Mouse (Mus musculus): Measurements from ENCODE around the gene Tmem255a. TPM values are rescaled to one million over a fixed set of nuclear protein-coding genes. Genes with fewer than 3 reads are reported as not detected.
A peak's percentile ranks its signal among the peaks of the same experiment; 100 is the strongest.

Gene Tmem255a
- polyA plus RNA-seq, 1 experiment from 2014 or later = 11.5 TPM

DNA sequence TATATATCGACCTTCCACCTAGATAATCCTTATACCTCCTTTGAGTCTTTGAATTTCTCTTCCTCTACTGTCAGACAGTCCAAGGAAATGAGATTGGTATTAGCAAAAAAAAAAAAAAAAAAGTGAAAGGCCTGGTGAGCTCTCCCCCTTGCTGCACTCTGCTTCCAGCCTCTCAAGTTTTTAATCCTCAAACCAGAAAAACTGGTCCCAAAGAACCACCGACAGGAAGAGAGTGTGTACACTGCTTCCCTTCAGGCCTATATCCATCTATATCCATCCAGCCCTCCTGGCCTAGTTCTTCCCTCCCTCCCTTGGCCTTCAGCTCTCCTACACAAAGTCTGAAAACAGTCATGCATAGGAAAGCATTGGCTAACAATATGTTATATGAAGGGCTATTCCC, 29.5 kb downstream of the Tmem255a start:
- Histone ChIP-seq H3K4me1 (replicated peaks; ENCODE audit: control insufficient read depth, insufficient read depth, low read length) (no peaks in the 10 kb centered on the region), H3K27me3 (replicated peaks; ENCODE audit: control insufficient read depth, insufficient read depth, low read length) (no peaks in the 10 kb centered on the region), H3K9ac (ENCODE audit: low read depth, low read length) (no peak overlapping the region), H3K9me3 (ENCODE audit: control insufficient read depth, low read length) (no peaks in the 10 kb centered on the region), H3K27ac (ENCODE audit: low read depth, low read length) (no peak overlapping the region), H3K4me3 (ENCODE audit: low read depth, low read length) (no peak overlapping the region), H3K36me3 (ENCODE audit: control insufficient read depth, insufficient read depth, low read length) (no peaks in the 10 kb centered on the region), H3K4me2 (no peak overlapping the region)
- DNase-seq (ENCODE audit: low spot score) = no peak
- 51% methylated on average over 2 of the region's 2 CpGs for WGBS
- ATAC-seq (replicated peaks; ENCODE audit: low FRiP score) = no peak

DNA sequence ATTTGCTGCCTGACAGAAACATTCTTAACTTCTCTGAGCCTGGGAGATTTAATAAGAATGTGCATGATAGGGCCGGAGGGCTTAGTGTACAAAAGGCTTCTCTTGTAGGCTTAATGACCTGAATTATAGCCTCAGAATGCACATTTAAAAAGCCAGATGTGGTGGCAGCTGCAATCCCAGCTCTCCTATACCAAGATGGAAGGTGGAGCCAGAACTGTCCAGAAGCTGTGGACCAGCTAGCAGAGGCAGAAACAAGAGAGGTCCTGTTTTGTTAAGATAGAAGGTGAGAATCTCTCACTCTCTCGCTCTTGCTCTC, 34.6 kb downstream of the Tmem255a start:
- DNase-seq (ENCODE audit: low spot score) = no peak
- Histone ChIP-seq H3K4me3 (ENCODE audit: low read depth, low read length) (no peak overlapping the region), H3K36me3 (ENCODE audit: control insufficient read depth, insufficient read depth, low read length) (no peaks in the 10 kb centered on the region), H3K27me3 (replicated peaks; ENCODE audit: control insufficient read depth, insufficient read depth, low read length) (no peaks in the 10 kb centered on the region), H3K9ac (ENCODE audit: low read depth, low read length) (no peak overlapping the region), H3K9me3 (ENCODE audit: control insufficient read depth, low read length) (no peaks in the 10 kb centered on the region), H3K27ac (ENCODE audit: low read depth, low read length) (no peak overlapping the region), H3K4me1 (replicated peaks; ENCODE audit: control insufficient read depth, insufficient read depth, low read length) (no peaks in the 10 kb centered on the region), H3K4me2 (no peak overlapping the region)
- WGBS = 71% methylated on average over 2 of the region's 2 CpGs
- ATAC-seq (replicated peaks; ENCODE audit: low FRiP score) = no peak

DNA sequence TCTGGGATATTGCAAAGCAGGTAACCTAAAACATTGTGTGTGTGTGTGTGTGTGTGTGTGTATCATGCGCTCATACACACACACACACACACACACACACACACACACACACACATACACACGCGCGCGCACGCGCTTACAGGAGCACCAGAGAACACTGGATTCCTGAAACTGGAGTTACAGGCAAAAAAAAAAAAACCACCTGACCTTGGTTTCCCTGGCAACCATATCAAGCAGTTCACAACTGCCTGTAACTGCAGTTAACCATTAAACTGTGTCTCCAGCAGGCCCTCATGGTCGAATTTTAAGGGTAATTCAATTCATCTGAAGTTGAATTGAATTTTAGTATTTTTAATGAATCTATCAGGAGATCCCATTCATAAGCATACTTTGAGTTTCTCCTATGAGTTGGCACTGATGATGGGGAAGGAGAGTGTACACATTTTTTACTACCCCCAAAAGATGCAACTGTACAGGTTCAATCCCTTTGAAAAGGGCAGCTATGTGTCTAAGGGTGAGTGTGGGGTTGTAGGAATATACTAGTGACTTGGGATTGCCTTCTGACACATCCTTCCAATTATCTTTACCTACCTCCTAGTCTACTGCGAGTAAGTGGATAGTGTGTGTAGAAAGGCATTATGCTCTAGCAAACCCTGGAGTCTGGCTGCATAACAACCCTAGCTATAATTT, 35.1 kb downstream of the Tmem255a start:
- Histone ChIP-seq H3K4me3 (ENCODE audit: low read depth, low read length) (no peak overlapping the region), H3K36me3 (ENCODE audit: control insufficient read depth, insufficient read depth, low read length) (no peaks in the 10 kb centered on the region), H3K9ac (ENCODE audit: low read depth, low read length) (no peak overlapping the region), H3K27me3 (replicated peaks; ENCODE audit: control insufficient read depth, insufficient read depth, low read length) (no peaks in the 10 kb centered on the region), H3K4me1 (replicated peaks; ENCODE audit: control insufficient read depth, insufficient read depth, low read length) (no peaks in the 10 kb centered on the region), H3K9me3 (ENCODE audit: control insufficient read depth, low read length) (no peaks in the 10 kb centered on the region), H3K4me2 (no peak overlapping the region), H3K27ac (ENCODE audit: low read depth, low read length) (no peak overlapping the region)
- 72% methylated on average over 9 of the region's 9 CpGs for WGBS
- DNase-seq (ENCODE audit: low spot score) (no peak), ATAC-seq (replicated peaks; ENCODE audit: low FRiP score) (no peak)

DNA sequence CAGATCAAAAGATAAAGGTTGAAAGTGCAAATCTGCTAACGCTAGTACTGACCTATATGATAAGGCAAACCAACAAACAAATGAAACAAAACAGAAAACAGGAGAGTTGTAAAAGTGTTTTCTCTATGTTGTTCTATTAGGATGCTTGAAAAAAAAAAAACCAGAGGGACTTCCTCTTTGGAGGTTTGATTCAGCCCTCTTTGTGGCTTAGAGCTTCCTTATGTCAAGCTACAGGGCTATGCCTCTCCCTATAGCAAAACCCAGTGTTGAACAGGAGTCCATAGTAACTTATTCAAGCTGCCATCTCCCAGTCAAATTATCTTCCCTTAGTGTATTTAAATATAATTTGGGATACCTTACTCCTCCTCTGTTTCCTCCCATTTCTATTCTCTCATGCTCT, 44.8 kb downstream of the Tmem255a start:
- no peak overlapping the region for H3K4me2 ChIP-seq
- no peaks in the 10 kb centered on the region for H3K27me3 ChIP-seq (replicated peaks; ENCODE audit: control insufficient read depth, insufficient read depth, low read length)
- ATAC-seq (replicated peaks; ENCODE audit: low FRiP score) (no peak), DNase-seq (ENCODE audit: low spot score) (no peak)
- H3K4me1 ChIP-seq (replicated peaks; ENCODE audit: control insufficient read depth, insufficient read depth, low read length) = no peaks in the 10 kb centered on the region
- no peaks in the 10 kb centered on the region for H3K9me3 ChIP-seq (ENCODE audit: control insufficient read depth, low read length)
- H3K4me3 ChIP-seq (ENCODE audit: low read depth, low read length) = no peak overlapping the region
- H3K36me3 ChIP-seq (ENCODE audit: control insufficient read depth, insufficient read depth, low read length) = no peaks in the 10 kb centered on the region
- no peak overlapping the region for H3K27ac ChIP-seq (ENCODE audit: low read depth, low read length)
- H3K9ac ChIP-seq (ENCODE audit: low read depth, low read length) = no peak overlapping the region
- WGBS = 67% methylated on average over 1 of the region's 1 CpGs

DNA sequence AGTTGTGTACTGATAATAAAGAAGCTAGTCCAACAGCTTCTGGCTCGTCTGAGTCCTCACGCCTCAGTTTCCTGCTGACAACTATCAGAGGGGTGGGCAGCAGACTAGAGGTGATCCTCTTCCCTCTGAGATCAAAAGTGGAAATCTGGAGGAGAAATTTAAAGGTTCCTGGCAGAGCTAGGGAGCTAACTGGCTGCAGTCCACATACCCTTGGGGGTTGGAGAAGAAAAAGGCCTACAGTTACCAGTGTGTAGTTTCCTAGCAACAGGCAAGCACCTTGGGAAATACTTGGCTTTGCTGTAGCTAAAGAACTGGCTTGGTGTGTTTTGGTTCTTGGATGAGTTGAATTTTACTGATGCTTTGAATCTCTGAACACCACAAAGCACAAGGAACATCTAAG, 50.4 kb downstream of the Tmem255a start:
- H3K27ac ChIP-seq (ENCODE audit: low read depth, low read length) = no peak overlapping the region
- 57% methylated on average over 2 of the region's 2 CpGs for WGBS

GRCm38 (mm10) chrX:38190458-38190764, 61.8 kb downstream of the Tmem255a start:
- H3K9me3 ChIP-seq (ENCODE audit: control insufficient read depth, low read length) = no peaks in the 10 kb centered on the region
- 25% methylated on average over 3 of the region's 3 CpGs for WGBS
- no peak for ATAC-seq (replicated peaks; ENCODE audit: low FRiP score)
- no peaks in the 10 kb centered on the region for H3K36me3 ChIP-seq (ENCODE audit: control insufficient read depth, insufficient read depth, low read length)
- H3K27ac ChIP-seq (ENCODE audit: low read depth, low read length) = peak overlapping the region; percentile 43; the same call in 1 of the 2 replicates
- DNase-seq (ENCODE audit: low spot score) = no peak
- H3K4me3 ChIP-seq (ENCODE audit: low read depth, low read length) = peak overlapping the region; percentile 71
- no peaks in the 10 kb centered on the region for H3K27me3 ChIP-seq (replicated peaks; ENCODE audit: control insufficient read depth, insufficient read depth, low read length)
- peak overlapping the region; percentile 57 for H3K4me2 ChIP-seq
- peak overlapping the region; percentile 78 for H3K9ac ChIP-seq (ENCODE audit: low read depth, low read length)
- no peaks in the 10 kb centered on the region for H3K4me1 ChIP-seq (replicated peaks; ENCODE audit: control insufficient read depth, insufficient read depth, low read length)

More for the DNA sequence above, 50.4 kb downstream of the Tmem255a start:
- DNase-seq (ENCODE audit: low spot score) = no peak
- ATAC-seq (replicated peaks; ENCODE audit: low FRiP score) = no peak
- H3K36me3 ChIP-seq (ENCODE audit: control insufficient read depth, insufficient read depth, low read length) = no peaks in the 10 kb centered on the region
- no peaks in the 10 kb centered on the region for H3K4me1 ChIP-seq (replicated peaks; ENCODE audit: control insufficient read depth, insufficient read depth, low read length)
- H3K9me3 ChIP-seq (ENCODE audit: control insufficient read depth, low read length) = no peaks in the 10 kb centered on the region
- no peak overlapping the region for H3K4me3 ChIP-seq (ENCODE audit: low read depth, low read length)
- no peak overlapping the region for H3K4me2 ChIP-seq
- H3K9ac ChIP-seq (ENCODE audit: low read depth, low read length) = no peak overlapping the region
- no peaks in the 10 kb centered on the region for H3K27me3 ChIP-seq (replicated peaks; ENCODE audit: control insufficient read depth, insufficient read depth, low read length)

GRCm38 (mm10) chrX:38189552-38190457, 62.4 kb downstream of the Tmem255a start, which contains the start of gene Zbtb33:
Zbtb33 (plus strand) TSS chrX:38189793.
- H3K4me3 ChIP-seq (ENCODE audit: low read depth, low read length) = peak within 1 kb of the TSS; percentile 71
- peak; percentile 95 for ATAC-seq (replicated peaks; ENCODE audit: low FRiP score)
- H3K27ac ChIP-seq (ENCODE audit: low read depth, low read length) = peak within 1 kb of the TSS; percentile 43; the same call in 1 of the 2 replicates
- H3K9ac ChIP-seq (ENCODE audit: low read depth, low read length) = peak within 1 kb of the TSS; percentile 78
- no peaks in the 10 kb centered on the region for H3K36me3 ChIP-seq (ENCODE audit: control insufficient read depth, insufficient read depth, low read length)
- H3K9me3 ChIP-seq (ENCODE audit: control insufficient read depth, low read length) = no peaks in the 10 kb centered on the region
- no peaks in the 10 kb centered on the region for H3K27me3 ChIP-seq (replicated peaks; ENCODE audit: control insufficient read depth, insufficient read depth, low read length)
- peak within 1 kb of the TSS; percentile 57 for H3K4me2 ChIP-seq
- no peaks in the 10 kb centered on the region for H3K4me1 ChIP-seq (replicated peaks; ENCODE audit: control insufficient read depth, insufficient read depth, low read length)
- 14% methylated on average over 71 of the region's 72 CpGs for WGBS
- peak; percentile 78 for DNase-seq (ENCODE audit: low spot score)

- Histone ChIP-seq H3K27me3 (replicated peaks; ENCODE audit: control insufficient read depth, insufficient read depth, low read length) (no peaks in the 10 kb centered on the region), H3K4me3 (ENCODE audit: low read depth, low read length) (no peak overlapping the region), H3K9me3 (ENCODE audit: control insufficient read depth, low read length) (no peaks in the 10 kb centered on the region), H3K4me2 (no peak overlapping the region), H3K36me3 (ENCODE audit: control insufficient read depth, insufficient read depth, low read length) (no peaks in the 10 kb centered on the region), H3K27ac (ENCODE audit: low read depth, low read length) (no peak overlapping the region), H3K4me1 (replicated peaks; ENCODE audit: control insufficient read depth, insufficient read depth, low read length) (no peaks in the 10 kb centered on the region), H3K9ac (ENCODE audit: low read depth, low read length) (no peak overlapping the region)
- 40% methylated on average over 2 of the region's 2 CpGs for WGBS
- ATAC-seq (replicated peaks; ENCODE audit: low FRiP score) (no peak), DNase-seq (ENCODE audit: low spot score) (no peak)
Observed at GRCm38 (mm10) chrX:38185520-38185919, 66.7 kb downstream of the Tmem255a start.
